Mouse (Mus musculus) neural tube, embryonic 14.5 days (tissue): Measurements from ENCODE around the gene Mlf1. TPM values are rescaled to one million over a fixed set of nuclear protein-coding genes. Genes with fewer than 3 reads are reported as not detected.
A peak's percentile ranks its signal among the peaks of the same experiment; 100 is the strongest.

ENCODE experiments used
- ATAC-seq: fragments of 200-750 bp; cut with Nextera tagmentation; 2 replicates; pipeline ENCODE4 v1.8.0; 2017; ENCODE audit warnings: low read depth, mild to moderate bottlenecking, moderate TSS enrichment, moderate library complexity
- H3K27ac ChIP-seq: fragments of 300-500 bp; sonication (generic); 2 replicates; pipeline ENCODE4 v1.5.1; 2014; ENCODE audit warnings: low read depth, mild to moderate bottlenecking, control low read depth, low read length, moderate library complexity, mixed read lengths
- H3K27me3 ChIP-seq: fragments of 300-500 bp; sonication (generic); 2 replicates; pipeline ENCODE4 v1.6.1; 2014; ENCODE audit warnings: low read length; ENCODE audit not compliant: control insufficient read depth, insufficient read depth
- H3K36me3 ChIP-seq: fragments of 300-500 bp; sonication (generic); 2 replicates; pipeline ENCODE4 v1.6.1; 2014; ENCODE audit warnings: low read length, mixed read lengths; ENCODE audit not compliant: control insufficient read depth, insufficient read depth
- H3K4me1 ChIP-seq: fragments of 300-500 bp; sonication (generic); 2 replicates; pipeline ENCODE4 v1.6.1; 2014; ENCODE audit warnings: low read length; ENCODE audit not compliant: control insufficient read depth, insufficient read depth
- H3K4me2 ChIP-seq: fragments of 300-500 bp; sonication (generic); 2 replicates; pipeline ENCODE4 v1.6.1; 2014; ENCODE audit warnings: mild to moderate bottlenecking, low read depth, low read length, control low read depth
- H3K4me3 ChIP-seq: fragments of 300-500 bp; sonication (generic); 2 replicates; pipeline ENCODE4 v1.5.1; 2014; ENCODE audit warnings: low read depth, low read length, control low read depth, mixed read lengths
- H3K9ac ChIP-seq: fragments of 300-500 bp; sonication (generic); replicated peaks from 2 replicates; pipeline ENCODE4 v1.6.1; 2014; ENCODE audit warnings: low read depth, mild to moderate bottlenecking, control low read depth, low read length, mixed read lengths
- H3K9me3 ChIP-seq: fragments of 300-500 bp; sonication (generic); 2 replicates; pipeline ENCODE4 v1.6.1; 2016; ENCODE audit warnings: low read length; ENCODE audit not compliant: control insufficient read depth
- WGBS: fragments of 180-500 bp; shearing (Covaris S2); extraction: QIAGEN DNeasy Blood & Tissue Kit; methylation state at CpG from one replicate; pipeline ENCODE4 v1.1.7; 2014; 5-methylcytosine and 5-hydroxymethylcytosine counted together
- polyA plus RNA-seq: library from polyadenylated mRNA; unstranded; fragments of >200 nt; fragmentation: Nextera tagmentation; extraction: Ambion mirVana; gene quantifications from 2 replicates; pipeline ENCODE4 v1.2.1, GENCODE M21; 2014

Mlf1 gene
- polyA plus RNA-seq = 16.2 and 16.3 TPM in 2 replicates

DNA sequence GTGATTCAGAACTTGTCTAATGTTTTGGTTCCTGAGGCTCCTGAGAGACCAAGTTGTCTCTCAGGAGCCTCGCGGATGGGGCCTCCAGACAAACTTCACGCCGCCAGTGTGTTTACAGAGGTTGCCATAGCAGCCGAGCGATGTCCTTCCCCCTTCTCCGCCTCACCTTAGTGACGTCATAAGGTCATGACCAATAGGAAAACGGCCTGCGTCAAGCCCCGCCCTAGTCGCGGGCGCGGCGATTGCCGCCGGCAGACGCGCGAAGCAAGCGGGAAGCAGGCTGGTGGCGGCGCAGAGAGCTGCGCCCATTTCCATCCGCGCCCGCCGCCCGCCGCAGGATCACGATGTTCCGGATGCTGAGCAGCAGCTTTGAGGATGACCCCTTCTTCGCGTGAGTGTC lies at the start of gene Mlf1:
TSS of gene Mlf1 (plus strand) at position 226 of the 400 bp plus-strand sequence.
- no peaks in the 10 kb centered on the region for H3K9me3 ChIP-seq
- H3K4me1 ChIP-seq = no peaks in the 10 kb centered on the region
- peak within 1 kb of the TSS; percentile 52 for H3K9ac ChIP-seq
- peak within 1 kb of the TSS; percentile 50 for H3K4me3 ChIP-seq
- H3K27ac ChIP-seq = no peak within 1 kb of the TSS
- under 1% methylated on average over 30 of the region's 35 CpGs for WGBS
- no peaks in the 10 kb centered on the region for H3K27me3 ChIP-seq
- ATAC-seq = peak; percentile 100
- peak within 1 kb of the TSS; percentile 79 for H3K4me2 ChIP-seq
- no peaks in the 10 kb centered on the region for H3K36me3 ChIP-seq

DNA sequence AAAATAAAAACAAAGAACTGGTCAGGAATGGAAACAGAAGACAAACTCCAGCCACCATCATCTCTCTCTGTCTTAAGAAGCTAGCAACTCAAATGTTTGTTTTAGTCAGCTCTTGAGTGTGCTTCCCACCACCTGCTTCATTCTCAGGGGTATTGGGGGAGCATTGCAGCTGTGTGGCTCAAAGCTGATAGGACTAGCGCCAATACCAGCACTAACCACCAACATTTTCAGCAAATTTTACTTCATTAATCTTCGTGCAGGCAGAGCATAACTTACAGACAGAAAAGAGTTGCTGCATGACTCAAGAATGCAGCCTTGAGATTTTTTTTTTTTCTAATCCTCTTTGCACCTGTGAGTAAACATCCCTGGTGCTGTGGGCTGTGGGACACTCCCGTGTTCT lies 34.3 kb upstream of the Mlf1 start:
- no peak overlapping the region for H3K4me3 ChIP-seq
- 70% methylated on average over 3 of the region's 3 CpGs for WGBS
- H3K9me3 ChIP-seq = no peaks in the 10 kb centered on the region
- no peaks in the 10 kb centered on the region for H3K36me3 ChIP-seq
- H3K9ac ChIP-seq = no peak overlapping the region
- no peak overlapping the region for H3K27ac ChIP-seq
- no peaks in the 10 kb centered on the region for H3K4me1 ChIP-seq
- H3K4me2 ChIP-seq = no peak overlapping the region
- no peaks in the 10 kb centered on the region for H3K27me3 ChIP-seq
- no peak for ATAC-seq

DNA sequence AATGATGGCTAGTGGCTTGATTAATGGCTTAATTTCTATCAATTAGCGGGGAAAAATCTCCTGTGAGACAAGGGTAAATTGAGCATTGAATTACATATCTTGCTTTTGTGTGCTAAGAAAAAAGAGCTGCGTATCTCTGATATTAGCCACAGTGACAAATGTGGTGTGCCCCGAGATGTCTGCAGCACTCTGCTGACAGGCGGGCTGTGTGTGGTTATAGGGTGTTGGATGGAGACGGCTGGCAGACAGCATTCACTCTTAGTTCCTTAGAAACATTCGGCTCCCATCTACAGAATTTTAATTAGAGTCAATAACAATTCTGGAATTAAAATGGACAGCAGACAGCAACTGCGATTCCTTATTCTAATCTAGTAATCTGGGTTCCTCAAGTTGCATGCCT lies 33.0 kb upstream of the Mlf1 start:
- ATAC-seq = peak; percentile 52; the same call in 1 of the 2 replicates
- Histone ChIP-seq H3K9ac (no peak overlapping the region; the same call in 1 of the 2 replicates), H3K4me1 (no peaks in the 10 kb centered on the region), H3K36me3 (no peaks in the 10 kb centered on the region), H3K9me3 (no peaks in the 10 kb centered on the region), H3K27me3 (no peaks in the 10 kb centered on the region), H3K4me3 (no peak overlapping the region), H3K27ac (no peak overlapping the region), H3K4me2 (no peak overlapping the region)
- WGBS = 39% methylated on average over 7 of the region's 7 CpGs

DNA sequence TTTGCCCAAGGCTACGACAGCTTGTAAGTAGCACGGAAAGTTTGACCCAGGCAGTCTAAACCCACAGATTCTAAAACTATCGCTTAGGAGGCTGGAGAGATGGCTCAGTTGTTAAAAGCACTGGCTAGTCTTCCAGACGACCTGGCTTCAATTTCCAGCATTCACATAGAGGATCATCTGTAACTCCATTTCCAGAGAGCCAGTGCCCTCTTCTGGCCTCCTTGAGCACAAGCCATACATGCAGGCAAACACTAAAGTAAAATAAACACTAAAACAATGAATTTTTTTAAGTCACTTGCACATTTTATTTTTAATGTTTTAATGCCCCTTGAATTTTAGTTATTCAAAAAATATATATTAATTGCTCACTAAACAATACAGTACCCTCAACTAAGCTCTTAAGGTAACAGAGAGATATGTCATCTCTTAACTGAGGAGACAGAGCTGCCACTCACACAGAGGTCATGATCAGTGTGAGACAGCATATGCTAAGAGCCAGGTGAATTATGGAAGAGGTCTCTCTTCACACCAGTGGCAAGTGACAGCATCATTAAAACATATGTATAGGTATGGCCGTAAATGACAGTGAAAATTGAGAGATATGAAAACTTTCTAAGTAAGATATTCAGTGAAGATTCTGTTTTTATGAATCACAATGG lies 30.8 kb upstream of the Mlf1 start:
- 60% methylated on average over 5 of the region's 5 CpGs for WGBS
- H3K27me3 ChIP-seq = no peaks in the 10 kb centered on the region
- no peaks in the 10 kb centered on the region for H3K9me3 ChIP-seq
- no peak overlapping the region for H3K4me3 ChIP-seq
- no peak overlapping the region for H3K4me2 ChIP-seq
- no peak overlapping the region for H3K27ac ChIP-seq
- H3K36me3 ChIP-seq = no peaks in the 10 kb centered on the region
- no peak overlapping the region for H3K9ac ChIP-seq
- no peaks in the 10 kb centered on the region for H3K4me1 ChIP-seq
- no peak for ATAC-seq

DNA sequence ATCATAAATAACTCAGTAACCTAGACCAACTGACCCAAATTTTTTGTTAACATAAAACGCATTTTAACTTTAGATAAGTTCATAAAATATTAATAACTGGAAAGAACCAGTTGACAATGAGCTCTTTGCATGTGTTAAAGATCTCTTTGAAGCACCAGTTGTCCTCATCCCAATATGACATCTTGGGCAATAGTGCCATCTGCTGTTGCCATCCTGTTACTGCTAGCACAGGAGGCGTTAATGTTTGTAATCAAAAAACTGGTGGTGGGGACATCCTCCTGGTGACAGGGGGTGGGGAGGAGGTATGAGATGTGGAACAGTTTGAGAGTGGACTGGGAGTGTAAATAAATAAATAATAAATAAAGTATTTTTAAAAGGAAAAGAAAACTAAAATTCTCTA lies 29.3 kb upstream of the Mlf1 start:
- Histone ChIP-seq H3K36me3 (no peaks in the 10 kb centered on the region), H3K9me3 (no peaks in the 10 kb centered on the region), H3K9ac (no peak overlapping the region), H3K4me2 (no peak overlapping the region), H3K4me3 (no peak overlapping the region), H3K27me3 (no peaks in the 10 kb centered on the region), H3K27ac (no peak overlapping the region), H3K4me1 (no peaks in the 10 kb centered on the region)
- 8% methylated on average over 2 of the region's 2 CpGs for WGBS
- ATAC-seq = peak; percentile 73

DNA sequence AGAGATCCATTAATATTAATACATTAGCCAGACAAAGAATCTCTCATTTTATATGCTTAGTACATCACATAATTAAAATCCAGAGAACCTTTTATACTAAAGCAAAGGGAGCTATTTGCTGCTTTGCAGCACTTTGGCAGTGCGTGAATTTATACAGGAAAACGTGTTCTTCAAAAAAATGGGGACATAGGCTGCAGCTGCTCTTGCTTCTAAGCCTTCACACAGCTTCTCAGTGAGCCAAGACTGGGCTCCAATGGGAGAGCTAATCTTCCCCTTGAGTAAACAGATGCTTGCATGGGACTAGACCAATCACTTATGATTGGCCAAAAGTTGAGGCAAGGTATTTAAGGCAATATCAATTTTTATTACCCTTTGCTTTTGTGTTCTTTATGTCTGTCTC lies 27.2 kb upstream of the Mlf1 start:
- 58% methylated on average over 2 of the region's 2 CpGs for WGBS
- Histone ChIP-seq H3K9me3 (no peaks in the 10 kb centered on the region), H3K4me1 (no peaks in the 10 kb centered on the region), H3K4me3 (no peak overlapping the region), H3K27ac (no peak overlapping the region), H3K27me3 (no peaks in the 10 kb centered on the region), H3K9ac (no peak overlapping the region), H3K4me2 (no peak overlapping the region), H3K36me3 (no peaks in the 10 kb centered on the region)
- ATAC-seq = no peak

DNA sequence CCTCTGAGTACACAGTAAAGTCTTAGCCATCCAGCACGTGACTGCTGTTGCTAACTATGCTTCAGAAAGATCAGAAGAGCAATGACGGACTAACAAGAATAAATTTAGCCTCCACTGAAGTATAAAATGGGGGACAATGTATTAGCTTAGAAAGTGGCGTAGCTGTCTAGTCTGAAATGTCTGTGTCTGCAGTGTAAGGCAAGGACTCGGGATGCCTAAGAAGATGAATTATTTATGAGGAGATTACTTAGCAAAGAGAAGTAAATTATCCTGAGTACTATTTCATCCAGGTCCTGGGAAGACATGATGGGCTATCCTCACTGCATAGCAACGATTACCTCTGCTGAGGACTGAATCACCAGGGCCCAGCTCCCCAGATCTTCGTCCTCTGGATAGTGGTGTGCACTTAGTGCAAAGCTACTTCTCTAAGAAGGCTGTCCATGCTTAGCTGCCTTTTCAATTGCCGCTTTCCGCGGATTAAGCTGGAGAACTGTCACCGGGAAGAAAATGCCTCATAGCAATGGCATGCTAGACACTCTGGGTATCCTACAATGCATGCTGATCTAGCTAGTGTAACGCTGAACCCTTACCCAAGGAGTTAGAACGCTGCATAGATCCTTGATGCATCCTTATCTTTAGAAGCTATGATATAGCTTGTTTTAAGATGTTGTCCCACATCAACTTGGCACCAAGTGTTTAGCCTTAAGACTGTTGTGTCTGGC lies 22.3 kb upstream of the Mlf1 start:
- Histone ChIP-seq H3K4me2 (no peak overlapping the region), H3K9ac (no peak overlapping the region), H3K27me3 (no peaks in the 10 kb centered on the region), H3K9me3 (no peaks in the 10 kb centered on the region), H3K4me3 (no peak overlapping the region), H3K4me1 (no peaks in the 10 kb centered on the region), H3K27ac (no peak overlapping the region), H3K36me3 (no peaks in the 10 kb centered on the region)
- ATAC-seq = peak; percentile 54; the same call in 1 of the 2 replicates
- whole genome bisulfite sequencing = 63% methylated on average over 12 of the region's 12 CpGs

DNA sequence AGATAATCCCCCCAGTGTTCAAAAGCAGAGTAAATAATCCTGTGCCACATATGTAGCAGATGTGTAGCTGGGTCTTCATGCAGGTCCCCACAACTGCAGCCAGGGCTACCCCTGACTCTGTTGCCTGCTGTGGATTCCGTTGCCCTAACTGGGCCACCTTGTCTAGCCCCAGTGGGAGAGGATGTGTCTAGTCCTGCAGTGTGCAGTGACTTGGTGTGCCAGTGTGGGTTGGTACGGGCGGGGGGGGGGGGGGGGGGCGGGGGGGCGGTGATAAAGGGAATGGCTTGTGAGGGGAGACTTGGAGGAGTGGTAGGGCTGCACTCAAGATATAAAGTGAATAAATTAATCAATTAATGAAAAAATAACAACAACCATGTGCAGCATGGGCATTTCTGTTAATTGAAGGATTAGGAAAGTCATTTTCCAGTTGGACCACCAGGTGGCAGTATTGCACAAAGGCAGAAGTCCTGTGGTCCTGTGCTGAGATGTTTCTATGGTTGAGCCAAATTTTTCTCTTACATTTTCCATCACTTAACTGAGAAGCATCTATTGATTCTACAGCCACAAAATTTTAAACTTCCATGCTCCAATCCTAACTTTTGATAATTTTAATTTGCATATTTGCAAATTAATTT lies 21.7 kb upstream of the Mlf1 start:
- H3K27ac ChIP-seq = no peak overlapping the region
- ATAC-seq = peak; percentile 69
- H3K4me2 ChIP-seq = no peak overlapping the region

DNA sequence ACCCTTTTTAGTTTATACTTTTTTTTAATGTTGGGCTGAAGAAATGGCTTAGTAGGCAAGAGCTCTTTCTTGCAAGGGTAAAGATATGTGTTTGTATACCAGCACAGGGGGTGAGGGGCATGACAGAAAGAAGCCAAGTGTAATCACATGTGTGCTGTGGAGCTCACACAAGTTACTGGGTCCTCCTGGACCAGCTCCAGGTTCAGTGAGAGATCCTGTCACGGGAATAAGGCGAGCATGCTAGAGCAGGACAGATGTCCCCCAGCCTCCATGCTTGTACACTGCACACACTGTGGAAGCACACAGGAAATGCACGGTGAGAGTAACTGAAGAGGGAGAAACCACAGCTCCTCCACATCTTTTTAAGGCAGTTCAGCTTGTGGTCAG lies 21.1 kb upstream of the Mlf1 start:
- peak; percentile 52; the same call in 1 of the 2 replicates for ATAC-seq
- H3K36me3 ChIP-seq = no peaks in the 10 kb centered on the region
- H3K4me3 ChIP-seq = no peak overlapping the region

More for the DNA sequence above, 21.7 kb upstream of the Mlf1 start:
- 17% methylated on average over 4 of the region's 5 CpGs for WGBS
- no peaks in the 10 kb centered on the region for H3K27me3 ChIP-seq
- no peaks in the 10 kb centered on the region for H3K9me3 ChIP-seq
- H3K4me1 ChIP-seq = no peaks in the 10 kb centered on the region
- H3K9ac ChIP-seq = no peak overlapping the region
- H3K4me3 ChIP-seq = no peak overlapping the region
- H3K36me3 ChIP-seq = no peaks in the 10 kb centered on the region

More for the DNA sequence above, 21.1 kb upstream of the Mlf1 start:
- no peaks in the 10 kb centered on the region for H3K27me3 ChIP-seq
- H3K4me1 ChIP-seq = no peaks in the 10 kb centered on the region
- no peak overlapping the region for H3K4me2 ChIP-seq
- no peaks in the 10 kb centered on the region for H3K9me3 ChIP-seq
- H3K9ac ChIP-seq = no peak overlapping the region
- no peak overlapping the region for H3K27ac ChIP-seq
- WGBS = 89% methylated on average over 3 of the region's 3 CpGs
